Mouse (Mus musculus) kidney, adult 2 months (tissue): ENCODE results near the gene Cdadc1. TPM values are rescaled to one million over a fixed set of nuclear protein-coding genes. Genes with fewer than 3 reads are reported as not detected.

Experiments
- DNase-seq: peaks from one replicate; pipeline ENCODE4 v3.0.0; 2021
- H3K27ac ChIP-seq: fragments of 200-500 bp; 2 replicates; pipeline ENCODE4 v1.5.1; 2012; ENCODE audit warnings: low read depth, low read length, control low read depth, inconsistent platforms; ENCODE audit not compliant: insufficient read depth
- H3K27me3 ChIP-seq: fragments of 200-500 bp; replicated peaks from 2 replicates; pipeline ENCODE4 v1.6.1; 2012; ENCODE audit warnings: mild to moderate bottlenecking, moderate library complexity, low read length, inconsistent platforms; ENCODE audit not compliant: control insufficient read depth, insufficient read depth
- H3K36me3 ChIP-seq: fragments of 200-500 bp; 2 replicates; pipeline ENCODE4 v1.6.1; 2012; ENCODE audit warnings: mild to moderate bottlenecking, moderate library complexity, low read length, inconsistent platforms; ENCODE audit not compliant: control insufficient read depth, insufficient read depth
- H3K4me1 ChIP-seq: fragments of 200-500 bp; 2 replicates; pipeline ENCODE4 v1.6.1; 2011; ENCODE audit warnings: low read length; ENCODE audit not compliant: control insufficient read depth, insufficient read depth
- H3K4me3 ChIP-seq: fragments of 200-500 bp; 2 replicates; pipeline ENCODE4 v1.5.1; 2011; ENCODE audit warnings: mild to moderate bottlenecking, low read depth, low read length, control low read depth; ENCODE audit not compliant: insufficient read depth
- CTCF ChIP-seq: fragments of 200-500 bp; conservative IDR thresholded peaks from 2 replicates; pipeline ENCODE4 v1.5.1; 2011; ENCODE audit warnings: low read depth, mild to moderate bottlenecking, control low read depth, low read length, moderate library complexity, mixed read lengths; ENCODE audit not compliant: insufficient read depth, insufficient read length
- POLR2A ChIP-seq: fragments of 200-500 bp; IDR thresholded peaks from one replicate; pipeline ENCODE4 v1.6.1; 2011; ENCODE audit warnings: low read depth, low read length, control low read depth
- WGBS: fragments of 180-500 bp; shearing (Covaris S2); methylation state at CpG from one replicate; pipeline ENCODE4 v1.1.7; 2018; 5-methylcytosine and 5-hydroxymethylcytosine counted together
- polyA plus RNA-seq: library from polyadenylated mRNA; depleted of rRNA; stranded (reverse); fragments of >200 nt; gene quantifications from 2 replicates; pipeline ENCODE4 v1.2.3, GENCODE M21; 2012; rRNA removed

Gene Cdadc1
- polyA plus RNA-seq, 1 experiment, result 10.8 TPM

DNA sequence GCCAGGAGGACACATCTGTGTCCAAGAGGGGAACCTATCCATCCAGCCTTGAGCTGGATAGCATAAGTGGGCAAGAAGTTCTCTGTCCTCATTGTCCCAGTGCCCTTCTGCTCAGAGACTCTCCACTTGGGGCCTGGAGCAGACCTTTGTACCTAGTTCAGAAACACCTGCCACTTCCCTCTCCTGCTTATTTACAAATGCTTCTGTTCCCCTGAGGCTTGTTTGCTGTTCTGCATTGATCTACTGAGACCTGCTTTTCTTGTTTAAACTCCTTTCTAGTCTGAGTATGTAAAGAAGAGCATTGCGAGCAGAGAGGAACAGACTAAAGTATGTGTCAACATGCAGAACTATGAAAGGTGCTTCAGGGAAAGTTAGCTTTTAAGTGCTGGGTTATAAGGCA lies 64.8 kb downstream of the Cdadc1 start:
- TF ChIP-seq CTCF, result no peak
- no peak for TF ChIP-seq POLR2A
- H3K27ac ChIP-seq, result peak overlapping the region; percentile 45; the same call in 1 of the 2 replicates
- H3K4me1 ChIP-seq, result peaks cover 6% of the 10 kb centered on the region
- DNase-seq, result peak; percentile 64
- H3K36me3 ChIP-seq, result no peaks in the 10 kb centered on the region
- no peak overlapping the region for H3K4me3 ChIP-seq
- no peaks in the 10 kb centered on the region for H3K27me3 ChIP-seq
- 67% methylated on average over 1 of the region's 1 CpGs for WGBS

DNA sequence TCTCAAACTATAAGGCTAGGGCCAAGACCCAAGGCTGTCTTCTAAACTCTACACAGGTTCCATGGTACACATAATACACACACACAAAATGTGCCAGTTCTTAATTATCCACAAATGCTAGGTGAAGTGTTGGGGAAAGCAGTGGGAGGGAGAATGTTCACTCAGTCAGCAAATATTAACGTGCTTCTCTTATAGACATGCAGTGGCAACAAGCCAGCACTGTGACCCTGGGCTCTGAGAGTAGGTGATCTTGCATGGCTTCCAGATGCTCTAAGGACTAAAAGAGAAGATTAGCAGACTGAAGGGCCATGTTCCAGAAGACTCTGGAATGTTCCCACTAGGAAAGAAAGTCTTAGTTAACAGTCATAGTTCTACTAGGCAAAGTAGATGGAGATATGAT lies 67.0 kb downstream of the Cdadc1 start:
- TF ChIP-seq CTCF (no peak), POLR2A (no peak)
- Histone ChIP-seq H3K4me3 (no peak overlapping the region), H3K4me1 (peaks cover 6% of the 10 kb centered on the region), H3K27ac (no peak overlapping the region), H3K27me3 (no peaks in the 10 kb centered on the region), H3K36me3 (no peaks in the 10 kb centered on the region; the same call in 1 of the 2 replicates)
- DNase-seq, result no peak
- 27% methylated on average over 1 of the region's 1 CpGs for WGBS

DNA sequence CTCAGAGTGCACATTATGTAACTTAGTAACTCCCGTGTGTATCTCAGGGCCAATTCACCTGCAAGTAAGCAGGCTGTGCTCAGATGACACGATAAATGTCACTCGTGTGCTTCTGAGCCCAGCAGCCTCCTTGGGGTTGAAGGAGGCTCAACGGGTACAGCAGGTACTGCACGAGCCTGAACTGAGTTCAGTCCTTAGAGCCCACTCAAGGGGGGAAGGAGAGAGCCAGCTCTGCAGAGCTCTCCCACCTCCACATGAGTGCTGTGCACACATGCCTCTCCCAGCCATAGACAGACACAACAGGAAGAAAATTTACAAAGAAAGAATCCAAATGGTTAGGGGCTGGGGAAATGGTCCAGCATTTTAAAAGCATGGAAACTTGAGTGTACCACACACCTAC lies 71.9 kb downstream of the Cdadc1 start:
- H3K27me3 ChIP-seq, result no peaks in the 10 kb centered on the region
- H3K36me3 ChIP-seq, result no peaks in the 10 kb centered on the region; the same call in 1 of the 2 replicates
- 85% methylated on average over 5 of the region's 5 CpGs for WGBS
- no peak overlapping the region for H3K27ac ChIP-seq
- no peak for TF ChIP-seq POLR2A
- no peak for TF ChIP-seq CTCF
- no peak for DNase-seq
- no peaks in the 10 kb centered on the region for H3K4me1 ChIP-seq
- no peak overlapping the region for H3K4me3 ChIP-seq

GRCm38 (mm10) chr14:59513922-59514444 lies 83.8 kb downstream of the Cdadc1 start:
- H3K4me1 ChIP-seq, result no peaks in the 10 kb centered on the region
- no peak for TF ChIP-seq CTCF
- no peak for TF ChIP-seq POLR2A
- peaks cover 2% of the 10 kb centered on the region; the same call in 1 of the 2 replicates for H3K36me3 ChIP-seq
- DNase-seq, result no peak
- 84% methylated on average over 6 of the region's 6 CpGs for WGBS
- H3K27me3 ChIP-seq, result no peaks in the 10 kb centered on the region
- no peak overlapping the region for H3K4me3 ChIP-seq
- no peak overlapping the region for H3K27ac ChIP-seq

Other genes starting within 250 kb of the Cdadc1 start
- gene Phf11d, start 232.5 kb downstream of the Cdadc1 start, polyA plus RNA-seq, result 6.3 and 8.0 TPM in 2 replicates
- 0.52 and 0.77 TPM in 2 replicates for gene Phf11c, start 202.6 kb downstream of the Cdadc1 start, polyA plus RNA-seq
- 4.9 and 5.5 TPM in 2 replicates for gene Setdb2, start 157.1 kb downstream of the Cdadc1 start, polyA plus RNA-seq
- gene Cab39l, start 157.0 kb downstream of the Cdadc1 start, polyA plus RNA-seq, result 19.9 and 24.6 TPM in 2 replicates
- gene Shisa2, start 27.3 kb upstream of the Cdadc1 start, polyA plus RNA-seq, result 3.2 and 3.5 TPM in 2 replicates